28 mouse cellular contexts compared by ENCODE assay signal in genomic region chr16:71724898-71725297, GRCm38 (mm10).
A peak's percentile ranks its signal among the peaks of the same experiment; 100 is the strongest.
DNase-seq lines count a peak whose midpoint lies in the region; ATAC-seq and TF ChIP-seq lines count a peak whose summit lies in the region.
"Had no signal": no experiment of that assay in that cellular context is flagged by ENCODE, and none has a peak within 500 bp of the region (broad histone marks: within the 10 kb centered on the region; RNA-seq: fewer than 3 reads in every experiment).

No protein-coding gene starts in this region.

- H3K36me3 ChIP-seq in forebrain, embryonic 13.5 days (ENCODE audit: poor library complexity, severe bottlenecking) = no peaks in the 10 kb centered on the region
- H3K36me3 ChIP-seq in forebrain, embryonic 10.5 days (replicated peaks) = no peaks in the 10 kb centered on the region
- H3K36me3 ChIP-seq in midbrain, embryonic 12.5 days = no peaks in the 10 kb centered on the region
- no peaks in the 10 kb centered on the region for H3K36me3 ChIP-seq in midbrain, postnatal 0 days (ENCODE audit: insufficient read depth, low read length)
- H3K36me3 ChIP-seq in midbrain, embryonic 16.5 days (ENCODE audit: control insufficient read depth, insufficient read depth, low read length) = no peaks in the 10 kb centered on the region
- no peaks in the 10 kb centered on the region for H3K36me3 ChIP-seq in midbrain, embryonic 11.5 days (ENCODE audit: control insufficient read depth, insufficient read depth, low read length)
- H3K36me3 ChIP-seq: embryonic facial prominence, embryonic 10.5 days; embryonic facial prominence, embryonic 13.5 days; heart, embryonic 12.5 days; heart, embryonic 15.5 days had no signal

- H3K9me3 ChIP-seq in forebrain, embryonic 13.5 days (replicated peaks) = no peaks in the 10 kb centered on the region
- H3K9me3 ChIP-seq in forebrain, embryonic 10.5 days = no peaks in the 10 kb centered on the region
- no peaks in the 10 kb centered on the region for H3K9me3 ChIP-seq in midbrain, embryonic 12.5 days
- no peaks in the 10 kb centered on the region for H3K9me3 ChIP-seq in midbrain, postnatal 0 days (ENCODE audit: low read length)
- no peaks in the 10 kb centered on the region for H3K9me3 ChIP-seq in midbrain, embryonic 16.5 days (replicated peaks; ENCODE audit: control insufficient read depth, low read length, poor library complexity, severe bottlenecking)
- H3K9me3 ChIP-seq in midbrain, embryonic 11.5 days (ENCODE audit: control insufficient read depth, low read length) = no peaks in the 10 kb centered on the region
- H3K9me3 ChIP-seq: embryonic facial prominence, embryonic 10.5 days; embryonic facial prominence, embryonic 13.5 days; heart, embryonic 12.5 days; heart, embryonic 15.5 days had no signal

- no peak overlapping the region for H3K4me2 ChIP-seq in forebrain, embryonic 13.5 days
- H3K4me2 ChIP-seq in midbrain, embryonic 12.5 days (replicated peaks) = no peak overlapping the region
- no peak overlapping the region for H3K4me2 ChIP-seq in midbrain, postnatal 0 days (ENCODE audit: low read depth, low read length, poor library complexity, severe bottlenecking)
- no peak overlapping the region for H3K4me2 ChIP-seq in midbrain, embryonic 16.5 days (ENCODE audit: low read length)
- no peak overlapping the region for H3K4me2 ChIP-seq in midbrain, embryonic 11.5 days
- H3K4me2 ChIP-seq: embryonic facial prominence, embryonic 13.5 days; heart, embryonic 12.5 days; heart, embryonic 15.5 days; hindbrain, embryonic 14.5 days had no signal

- no peak overlapping the region for H3K4me3 ChIP-seq in forebrain, embryonic 13.5 days
- no peak overlapping the region for H3K4me3 ChIP-seq in forebrain, embryonic 10.5 days
- no peak overlapping the region for H3K4me3 ChIP-seq in midbrain, embryonic 12.5 days
- H3K4me3 ChIP-seq in midbrain, postnatal 0 days (ENCODE audit: low read depth, low read length) = no peak overlapping the region
- H3K4me3 ChIP-seq in midbrain, embryonic 16.5 days (ENCODE audit: low read depth, low read length) = no peak overlapping the region
- H3K4me3 ChIP-seq in midbrain, embryonic 11.5 days (ENCODE audit: low read depth, low read length) = no peak overlapping the region
- H3K4me3 ChIP-seq: embryonic facial prominence, embryonic 10.5 days; embryonic facial prominence, embryonic 13.5 days; erythroblast, embryonic 14.5 days; gastrocnemius, adult 2 months; heart, embryonic 12.5 days; heart, embryonic 15.5 days had no signal

- TF ChIP-seq CTCF in midbrain, postnatal 0 days (IDR thresholded peaks at IDR 0.05) = no peak

- no peaks in the 10 kb centered on the region for H3K4me1 ChIP-seq in forebrain, embryonic 13.5 days
- H3K4me1 ChIP-seq in forebrain, embryonic 10.5 days = no peaks in the 10 kb centered on the region
- H3K4me1 ChIP-seq in midbrain, embryonic 12.5 days = no peaks in the 10 kb centered on the region
- H3K4me1 ChIP-seq in midbrain, postnatal 0 days (ENCODE audit: insufficient read depth, low read length) = no peaks in the 10 kb centered on the region
- no peaks in the 10 kb centered on the region for H3K4me1 ChIP-seq in midbrain, embryonic 16.5 days (ENCODE audit: control insufficient read depth, insufficient read depth, low read length)
- no peaks in the 10 kb centered on the region for H3K4me1 ChIP-seq in midbrain, embryonic 11.5 days (ENCODE audit: control insufficient read depth, insufficient read depth, low read length)
- H3K4me1 ChIP-seq: embryonic facial prominence, embryonic 10.5 days; embryonic facial prominence, embryonic 13.5 days; heart, embryonic 12.5 days; heart, embryonic 15.5 days had no signal

- 0 out of 2 replicates have a peak, but pooled peaks have one; percentile 41 for ATAC-seq in forebrain, embryonic 13.5 days
- ATAC-seq in midbrain, embryonic 12.5 days (ENCODE audit: low FRiP score, low read depth) = peak; percentile 66; the same call in 1 of the 2 replicates
- ATAC-seq in midbrain, postnatal 0 days (ENCODE audit: low FRiP score) = no peak
- ATAC-seq in midbrain, embryonic 16.5 days = peak; percentile 72
- ATAC-seq in midbrain, embryonic 11.5 days (ENCODE audit: low FRiP score) = no peak
- ATAC-seq: CD4-positive, CD25-positive, alpha-beta regulatory T cell, adult 4 months; hindbrain, postnatal 0 days; inflammation-experienced regulatory T-cells, adult 6 months; intestine, embryonic 16.5 days had no signal

- no peak overlapping the region for H3K9ac ChIP-seq in forebrain, embryonic 13.5 days
- no peak overlapping the region for H3K9ac ChIP-seq in midbrain, embryonic 12.5 days (replicated peaks)
- H3K9ac ChIP-seq in midbrain, postnatal 0 days (replicated peaks; ENCODE audit: low read length, poor library complexity, severe bottlenecking) = no peak overlapping the region
- H3K9ac ChIP-seq in midbrain, embryonic 16.5 days (ENCODE audit: low read depth, low read length) = no peak overlapping the region
- no peak overlapping the region for H3K9ac ChIP-seq in midbrain, embryonic 11.5 days (ENCODE audit: low read length)
- H3K9ac ChIP-seq: embryonic facial prominence, embryonic 13.5 days; heart, embryonic 12.5 days; heart, embryonic 15.5 days; hindbrain, embryonic 14.5 days had no signal

- no peaks in the 10 kb centered on the region for H3K27me3 ChIP-seq in forebrain, embryonic 13.5 days
- peaks cover 3% of the 10 kb centered on the region; the same call in 1 of the 2 replicates for H3K27me3 ChIP-seq in forebrain, embryonic 10.5 days (ENCODE audit: poor library complexity, severe bottlenecking)
- no peaks in the 10 kb centered on the region for H3K27me3 ChIP-seq in midbrain, embryonic 12.5 days
- no peaks in the 10 kb centered on the region for H3K27me3 ChIP-seq in midbrain, postnatal 0 days (ENCODE audit: insufficient read depth, low read length)
- H3K27me3 ChIP-seq in midbrain, embryonic 16.5 days (ENCODE audit: control insufficient read depth, insufficient read depth, low read depth, low read length) = no peaks in the 10 kb centered on the region
- no peaks in the 10 kb centered on the region for H3K27me3 ChIP-seq in midbrain, embryonic 11.5 days (ENCODE audit: control insufficient read depth, insufficient read depth, low read length)
- H3K27me3 ChIP-seq: embryonic facial prominence, embryonic 13.5 days; heart, embryonic 12.5 days; heart, embryonic 15.5 days had no signal

- 78% methylated on average over 2 of the region's 2 CpGs for WGBS in forebrain, embryonic 13.5 days
- WGBS in forebrain, embryonic 10.5 days = 89% methylated on average over 2 of the region's 2 CpGs
- WGBS in midbrain, embryonic 12.5 days = 83% methylated on average over 2 of the region's 2 CpGs
- 39% methylated on average over 2 of the region's 2 CpGs for WGBS in midbrain, postnatal 0 days
- WGBS in midbrain, embryonic 16.5 days = 38% methylated on average over 2 of the region's 2 CpGs
- 83% methylated on average over 2 of the region's 2 CpGs for WGBS in midbrain, embryonic 11.5 days

- no peak overlapping the region for H3K27ac ChIP-seq in forebrain, embryonic 13.5 days
- no peak overlapping the region for H3K27ac ChIP-seq in forebrain, embryonic 10.5 days
- no peak overlapping the region for H3K27ac ChIP-seq in midbrain, embryonic 12.5 days (replicated peaks)
- H3K27ac ChIP-seq in midbrain, postnatal 0 days (ENCODE audit: low read depth, low read length) = no peak overlapping the region
- no peak overlapping the region for H3K27ac ChIP-seq in midbrain, embryonic 16.5 days (ENCODE audit: low read length)
- no peak overlapping the region for H3K27ac ChIP-seq in midbrain, embryonic 11.5 days (ENCODE audit: low read depth, low read length)
- H3K27ac ChIP-seq: embryonic facial prominence, embryonic 10.5 days; embryonic facial prominence, embryonic 13.5 days; gastrocnemius, adult 2 months; heart, embryonic 15.5 days; hindbrain, embryonic 14.5 days; hindbrain, postnatal 0 days had no signal

- DNase-seq in forebrain, embryonic 10.5 days (ENCODE audit: extremely low spot score, low spot score) = no peak
- no peak for DNase-seq in midbrain, postnatal 0 days (ENCODE audit: low spot score)
- no peak for DNase-seq in midbrain, embryonic 11.5 days (ENCODE audit: low spot score, missing footprints)
- DNase-seq: adrenal gland, adult 2 months; adrenal gland, postnatal 14 days; cerebellum, adult 11-12 months; cerebellum, adult 8-10 months; cerebellum, postnatal 10 days; cerebellum, postnatal 36 days; embryo, embryonic 11 days; gastrocnemius, adult 2 months; gastrocnemius, postnatal 14 days; heart, adult 18-20 months; heart, postnatal 10 days; heart, postnatal 4 days had no signal

Comparison
In these comparisons a context has a peak if more than half of its experiments do, and no peak if none do; other contexts are left out.
1. ATAC-seq: peak in forebrain, embryonic 13.5 days (single experiment), midbrain, embryonic 12.5 days (single experiment) and midbrain, embryonic 16.5 days (single experiment); none in midbrain, postnatal 0 days (single experiment) and midbrain, embryonic 11.5 days (single experiment).